Mouse (Mus musculus) heart, embryonic 14.5 days (tissue): ENCODE data around the gene Dbt. TPM values are rescaled to one million over a fixed set of nuclear protein-coding genes. Genes with fewer than 3 reads are reported as not detected.

Source experiments
- ATAC-seq: fragments of 200-750 bp; cut with Nextera tagmentation; 2 replicates; pipeline ENCODE4 v1.8.0; 2017; ENCODE audit warnings: low read depth, moderate TSS enrichment; ENCODE audit not compliant: insufficient number of reproducible peaks, insufficient read depth, low FRiP score
- H3K27ac ChIP-seq, 2 experiments: fragments of 200-500 bp in 1 of 2; fragments of 300-500 bp in 1 of 2; sonication (generic) in 1 of 2; replicated peaks in 1 of 2; 2 replicates each; pipeline ENCODE4 v1.5.1; 2012 to 2014; ENCODE audit warnings: low read depth in 2 of 2, low read length in 2 of 2, control low read depth in 1 of 2, mild to moderate bottlenecking in 1 of 2, mixed read lengths in 1 of 2; ENCODE audit not compliant: control insufficient read depth in 1 of 2, insufficient read depth in 1 of 2
- H3K27me3 ChIP-seq: fragments of 300-500 bp; sonication (generic); 2 replicates; pipeline ENCODE4 v1.6.1; 2014; ENCODE audit warnings: mild to moderate bottlenecking, low read length, control low read depth; ENCODE audit not compliant: control insufficient read depth, insufficient read depth
- H3K36me3 ChIP-seq: fragments of 300-500 bp; sonication (generic); 2 replicates; pipeline ENCODE4 v1.6.1; 2014; ENCODE audit warnings: mild to moderate bottlenecking, control low read depth, low read length, mixed read lengths; ENCODE audit not compliant: control insufficient read depth, insufficient read depth
- H3K4me1 ChIP-seq, 2 experiments: fragments of 200-500 bp in 1 of 2; fragments of 300-500 bp in 1 of 2; sonication (generic) in 1 of 2; 2 replicates each; pipeline ENCODE4 v1.6.1; 2012 to 2014; ENCODE audit warnings: low read length in 2 of 2, control low read depth in 1 of 2, mixed read lengths in 1 of 2; ENCODE audit not compliant: control insufficient read depth in 2 of 2, insufficient read depth in 2 of 2
- H3K4me2 ChIP-seq: fragments of 300-500 bp; sonication (generic); 2 replicates; pipeline ENCODE4 v1.6.1; 2014; ENCODE audit warnings: mild to moderate bottlenecking, low read length
- H3K4me3 ChIP-seq, 2 experiments: fragments of 200-500 bp in 1 of 2; fragments of 300-500 bp in 1 of 2; sonication (generic) in 1 of 2; 2 replicates each; pipeline ENCODE4 v1.5.1; 2012 to 2014; ENCODE audit warnings: low read length in 2 of 2, mild to moderate bottlenecking in 2 of 2, control low read depth in 1 of 2, low read depth in 1 of 2, moderate library complexity in 1 of 2; ENCODE audit not compliant: control insufficient read depth in 1 of 2, insufficient read depth in 1 of 2
- H3K9ac ChIP-seq: fragments of 300-500 bp; sonication (generic); 2 replicates; pipeline ENCODE4 v1.6.1; 2014; ENCODE audit warnings: mild to moderate bottlenecking, low read length
- H3K9me3 ChIP-seq: fragments of 300-500 bp; sonication (generic); 2 replicates; pipeline ENCODE4 v1.6.1; 2016; ENCODE audit warnings: low read length, control low read depth; ENCODE audit not compliant: control insufficient read depth
- WGBS: fragments of 180-500 bp; shearing (Covaris S2); extraction: QIAGEN DNeasy Blood & Tissue Kit; methylation state at CpG from one replicate; pipeline ENCODE4 v1.1.7; 2014; 5-methylcytosine and 5-hydroxymethylcytosine counted together
- polyA plus RNA-seq: library from polyadenylated mRNA; unstranded; fragments of >200 nt; fragmentation: Nextera tagmentation; extraction: Ambion mirVana; gene quantifications from 2 replicates; pipeline ENCODE4 v1.2.1, GENCODE M21; 2014

The Dbt gene
- 22.4 and 23.7 TPM in 2 replicates for polyA plus RNA-seq

- H3K27ac ChIP-seq: peak within 1 kb of the TSS; percentile 65 to 68
- peak; percentile 89 for ATAC-seq
- WGBS: under 1% methylated on average over 36 of the region's 36 CpGs
Measured at GRCm38 (mm10) chr3:116512904-116513716, at the start of gene Dbt. Dbt (plus strand) TSS chr3:116513070.

GRCm38 (mm10) chr3:116464318-116464717 lies 48.6 kb upstream of the Dbt start:
- no peaks in the 10 kb centered on the region for H3K27me3 ChIP-seq
- H3K4me3 ChIP-seq: no peak overlapping the region
- H3K4me1 ChIP-seq: no peaks in the 10 kb centered on the region
- ATAC-seq: no peak
- H3K27ac ChIP-seq: no peak overlapping the region
- no peak overlapping the region for H3K9ac ChIP-seq
- no peaks in the 10 kb centered on the region for H3K36me3 ChIP-seq
- no peaks in the 10 kb centered on the region for H3K9me3 ChIP-seq
- H3K4me2 ChIP-seq: no peak overlapping the region
- WGBS: 65% methylated on average over 2 of the region's 2 CpGs

More at GRCm38 (mm10) chr3:116512904-116513716, at the start of gene Dbt:
- Histone ChIP-seq H3K4me3 (peak within 1 kb of the TSS; percentile 58 to 95), H3K4me2 (peak within 1 kb of the TSS; percentile 79), H3K4me1 (peaks cover 5 to 12% of the 10 kb centered on the region in 2 experiments; a peak in 3 of 4 replicates), H3K27me3 (no peaks in the 10 kb centered on the region), H3K36me3 (peaks cover 15% of the 10 kb centered on the region), H3K9me3 (no peaks in the 10 kb centered on the region), H3K9ac (peak within 1 kb of the TSS; percentile 76)

- H3K36me3 ChIP-seq: no peaks in the 10 kb centered on the region
- H3K9ac ChIP-seq: no peak overlapping the region
- no peak for ATAC-seq
- H3K4me3 ChIP-seq: no peak overlapping the region
- WGBS: 87% methylated on average over 12 of the region's 12 CpGs
- no peak overlapping the region for H3K4me2 ChIP-seq
- no peaks in the 10 kb centered on the region for H3K9me3 ChIP-seq
- no peak overlapping the region for H3K27ac ChIP-seq
- no peaks in the 10 kb centered on the region for H3K4me1 ChIP-seq
- H3K27me3 ChIP-seq: no peaks in the 10 kb centered on the region
Measured at GRCm38 (mm10) chr3:116465709-116466108, 47.2 kb upstream of the Dbt start.

- Histone ChIP-seq H3K9me3 (no peaks in the 10 kb centered on the region), H3K27me3 (no peaks in the 10 kb centered on the region), H3K27ac (no peak overlapping the region), H3K9ac (no peak overlapping the region), H3K36me3 (no peaks in the 10 kb centered on the region), H3K4me2 (no peak overlapping the region), H3K4me1 (no peaks in the 10 kb centered on the region), H3K4me3 (no peak overlapping the region)
- ATAC-seq: no peak
- WGBS: 63% methylated on average over 11 of the region's 11 CpGs
Measured at GRCm38 (mm10) chr3:116474602-116475001, 38.3 kb upstream of the Dbt start.

- Histone ChIP-seq H3K4me3 (no peak overlapping the region), H3K36me3 (no peaks in the 10 kb centered on the region), H3K9ac (no peak overlapping the region), H3K4me1 (no peaks in the 10 kb centered on the region; a peak in 1 of 4 replicates), H3K4me2 (no peak overlapping the region), H3K9me3 (no peaks in the 10 kb centered on the region), H3K27me3 (no peaks in the 10 kb centered on the region), H3K27ac (no peak overlapping the region)
- WGBS: 49% methylated on average over 5 of the region's 5 CpGs
- no peak for ATAC-seq
Measured at GRCm38 (mm10) chr3:116476686-116477298, 36.1 kb upstream of the Dbt start.

GRCm38 (mm10) chr3:116477351-116477750 lies 35.5 kb upstream of the Dbt start:
- Histone ChIP-seq H3K9ac (no peak overlapping the region), H3K4me1 (no peaks in the 10 kb centered on the region; a peak in 1 of 4 replicates), H3K27me3 (no peaks in the 10 kb centered on the region), H3K36me3 (no peaks in the 10 kb centered on the region), H3K27ac (no peak overlapping the region), H3K4me2 (no peak overlapping the region), H3K9me3 (no peaks in the 10 kb centered on the region), H3K4me3 (no peak overlapping the region)
- no peak for ATAC-seq
- WGBS: 72% methylated on average over 7 of the region's 7 CpGs

GRCm38 (mm10) chr3:116480119-116480518 lies 32.8 kb upstream of the Dbt start:
- 85% methylated on average over 2 of the region's 2 CpGs for WGBS
- Histone ChIP-seq H3K4me3 (no peak overlapping the region), H3K27ac (no peak overlapping the region), H3K27me3 (no peaks in the 10 kb centered on the region), H3K9ac (no peak overlapping the region), H3K36me3 (no peaks in the 10 kb centered on the region), H3K4me1 (no peaks in the 10 kb centered on the region; a peak in 1 of 4 replicates), H3K9me3 (no peaks in the 10 kb centered on the region), H3K4me2 (no peak overlapping the region)
- no peak for ATAC-seq
